Mouse (Mus musculus): ENCODE results near the gene Rps28. TPM values are rescaled to one million over a fixed set of nuclear protein-coding genes. Genes with fewer than 3 reads are reported as not detected.
"Not testable (repeated sequence)": the region's sequence is repeated elsewhere in the genome, so short reads cannot be mapped to it uniquely, and the experiment has no call there.

Gene Rps28
- polyA plus RNA-seq (2015; fragmentation: Nextera tagmentation; extraction: Ambion mirVana): 888 and 917 TPM in 2 replicates

DNA sequence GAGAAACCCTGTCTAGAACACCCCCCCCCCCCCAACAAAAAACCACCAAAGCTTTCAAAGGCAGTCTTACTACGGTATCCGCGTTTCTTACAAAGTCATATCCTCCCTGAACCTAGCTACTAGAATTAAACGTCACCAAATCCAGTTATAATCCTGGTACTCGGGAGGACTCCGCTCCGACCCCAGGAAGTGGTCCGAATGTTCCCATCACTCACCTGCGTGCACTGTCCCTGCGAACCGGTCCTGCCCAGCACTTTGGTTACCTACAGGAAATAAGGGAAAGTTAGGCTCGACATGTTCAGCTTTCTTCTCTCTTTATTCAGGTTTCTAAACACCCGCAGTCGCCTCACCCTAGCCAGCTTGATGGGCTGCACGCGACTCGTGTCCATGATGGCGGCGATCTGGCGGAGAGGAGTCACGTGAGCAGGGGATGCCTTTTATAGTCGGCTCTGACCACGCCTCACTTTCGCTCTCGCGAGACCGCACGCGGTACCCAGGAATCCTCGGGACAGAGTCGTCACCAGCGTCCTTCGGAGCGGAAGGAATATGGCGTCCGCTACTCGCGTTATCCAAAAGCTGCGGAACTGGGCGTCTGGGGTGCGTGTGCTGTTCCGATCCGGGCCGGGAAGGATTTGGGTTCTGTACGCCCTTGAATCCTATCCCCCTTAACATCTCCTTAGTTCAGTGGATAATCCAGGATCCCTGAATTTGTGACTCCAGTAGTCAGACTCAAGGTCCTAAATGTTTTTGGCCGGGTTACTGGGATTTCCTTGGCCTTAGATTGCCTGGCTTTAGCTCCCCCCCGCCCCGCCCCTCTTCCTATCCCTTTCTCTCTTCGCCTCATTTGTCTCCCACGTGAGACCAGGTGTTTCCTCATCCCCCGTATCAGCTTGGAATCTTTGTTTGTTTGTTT, at the start of gene Rps28, which contains the start of gene Ndufa7:
Gene Rps28 (minus strand): TSS at position 479 of the 913 bp plus-strand sequence.
Gene Ndufa7 (plus strand): TSS at position 489 of the 913 bp plus-strand sequence.
- peaks cover 27% of the 10 kb centered on the region for H3K4me1 ChIP-seq
- peak; percentile 91 for ATAC-seq (ENCODE audit: insufficient read depth, low FRiP score, low read depth)
- WGBS: under 1% methylated on average over 51 of the region's 51 CpGs
- H3K4me2 ChIP-seq: peak within 1 kb of the TSS; percentile 84
- peak within 1 kb of the TSS; percentile 84 for H3K27ac ChIP-seq
- peaks cover 40% of the 10 kb centered on the region for H3K36me3 ChIP-seq
- no peaks in the 10 kb centered on the region for H3K27me3 ChIP-seq (replicated peaks)
- no peaks in the 10 kb centered on the region for H3K9me3 ChIP-seq
- H3K4me3 ChIP-seq (replicated peaks): peak within 1 kb of the TSS; percentile 70
- peak within 1 kb of the TSS; percentile 73 for H3K9ac ChIP-seq

DNA sequence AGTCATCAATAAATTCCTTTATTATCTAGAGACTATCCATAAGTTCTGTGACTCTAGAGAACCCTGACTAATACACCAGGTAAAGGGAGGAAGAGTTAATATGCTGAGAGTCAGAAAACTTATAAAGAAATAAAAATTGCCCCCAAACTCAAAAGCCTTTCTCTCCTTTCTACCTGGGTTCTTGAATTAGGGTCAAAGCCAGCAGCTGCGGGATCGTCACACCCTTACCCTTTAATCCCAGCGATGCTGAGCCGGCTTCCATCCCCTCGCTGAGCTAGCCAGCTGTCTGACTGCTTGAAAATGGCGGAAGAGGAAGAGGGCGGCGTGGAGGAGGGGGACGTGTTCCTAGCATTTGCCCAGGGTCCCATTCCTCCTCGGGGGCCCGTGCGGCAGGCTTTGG, 49.2 kb upstream of the Rps28 start, which contains the start of gene Gm7029:
Gene Gm7029 (plus strand): TSS at position 301 of the 400 bp plus-strand sequence.
- not testable (repeated sequence) for H3K9me3 ChIP-seq; H3K4me1 ChIP-seq; ATAC-seq (ENCODE audit: insufficient read depth, low FRiP score, low read depth); H3K36me3 ChIP-seq; H3K9ac ChIP-seq; H3K27me3 ChIP-seq (replicated peaks); H3K27ac ChIP-seq; H3K4me3 ChIP-seq (replicated peaks); H3K4me2 ChIP-seq
- 87% methylated on average over 3 of the region's 12 CpGs for WGBS

DNA sequence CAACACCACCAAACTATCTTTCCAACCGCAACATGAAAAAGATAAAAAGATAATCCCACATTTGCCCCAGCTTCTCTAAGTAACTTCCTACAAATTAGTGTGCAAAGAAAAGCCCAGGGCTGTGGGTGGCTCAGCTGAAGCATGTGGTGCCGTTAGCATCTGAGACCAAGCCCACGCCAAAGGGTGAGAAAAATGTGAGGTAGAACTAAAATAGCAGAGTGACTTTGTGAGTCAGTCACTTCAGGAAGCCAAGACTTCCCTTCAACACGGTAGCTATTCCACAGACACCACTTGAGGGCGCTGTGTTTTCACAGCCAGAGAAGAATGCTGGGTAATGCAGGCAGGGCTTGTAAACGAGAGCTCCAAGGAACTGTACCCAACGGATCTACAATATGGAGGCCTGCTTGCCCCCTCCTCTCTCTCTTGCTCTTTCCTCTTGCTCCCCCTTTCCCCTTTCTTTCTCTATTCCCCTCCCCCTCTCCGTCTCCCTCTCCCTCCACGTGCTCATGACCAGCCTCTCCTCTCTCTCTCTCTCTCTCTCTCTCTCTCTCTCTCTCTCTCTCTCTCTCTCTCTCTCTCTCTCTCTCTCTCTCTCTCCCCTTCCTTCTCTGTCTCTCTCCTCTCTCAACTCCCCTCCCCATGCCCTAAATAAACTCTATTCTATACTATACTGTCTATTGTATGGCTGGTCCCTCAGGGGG, 41.1 kb upstream of the Rps28 start:
- Histone ChIP-seq H3K9ac (no peak overlapping the region), H3K4me2 (no peak overlapping the region), H3K9me3 (no peaks in the 10 kb centered on the region), H3K27ac (no peak overlapping the region), H3K36me3 (no peaks in the 10 kb centered on the region), H3K4me3 (replicated peaks) (no peak overlapping the region), H3K4me1 (no peaks in the 10 kb centered on the region), H3K27me3 (replicated peaks) (no peaks in the 10 kb centered on the region)
- WGBS: 36% methylated on average over 8 of the region's 9 CpGs
- ATAC-seq (ENCODE audit: insufficient read depth, low FRiP score, low read depth): no peak

DNA sequence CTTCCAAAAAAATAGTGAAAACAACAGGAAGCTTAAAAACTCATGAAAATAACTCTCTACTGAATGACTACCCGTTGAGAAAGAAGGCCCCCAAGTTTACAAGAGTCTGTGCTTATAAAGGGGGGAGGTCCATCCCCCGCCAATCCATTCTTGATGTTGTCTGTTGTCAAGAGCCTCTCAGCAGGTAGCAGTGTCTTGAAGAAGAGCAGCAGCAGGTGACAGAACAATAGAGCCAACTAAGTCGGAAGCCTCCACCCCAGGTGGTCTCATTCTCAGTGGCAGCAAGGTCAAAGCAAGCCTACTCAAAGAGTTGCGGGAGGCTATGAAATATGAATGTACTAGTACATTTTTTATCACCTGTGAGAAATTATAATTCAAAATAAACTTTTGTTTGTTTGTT, 33.5 kb upstream of the Rps28 start:
- 82% methylated on average over 4 of the region's 4 CpGs for WGBS

DNA sequence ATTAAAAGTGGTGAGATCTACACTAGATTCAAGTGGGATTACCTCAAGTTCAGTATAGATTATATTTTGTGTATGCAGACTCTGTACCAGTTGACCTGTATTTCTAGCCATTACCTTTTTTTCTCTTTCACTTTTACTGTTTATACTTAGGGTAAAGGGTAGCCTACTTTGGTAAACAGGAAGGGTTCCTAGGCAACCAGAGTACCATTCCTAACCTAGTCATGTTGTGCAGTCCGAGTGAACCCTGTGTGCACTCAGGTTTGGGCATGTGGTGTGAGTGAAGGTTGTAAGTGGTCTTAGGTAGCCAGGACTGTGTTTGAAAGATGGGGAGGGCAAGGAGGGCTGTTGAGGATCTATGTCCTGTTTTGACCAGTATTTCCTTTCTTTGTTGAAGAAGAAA, 27.0 kb upstream of the Rps28 start:
- 43% methylated on average over 1 of the region's 1 CpGs for WGBS
- no peak overlapping the region for H3K4me2 ChIP-seq
- H3K4me1 ChIP-seq: no peaks in the 10 kb centered on the region
- 0 out of 2 replicates have a peak, but pooled peaks have one; percentile 53 for ATAC-seq (ENCODE audit: insufficient read depth, low FRiP score, low read depth)
- no peak overlapping the region for H3K9ac ChIP-seq
- H3K27ac ChIP-seq: no peak overlapping the region
- 0 out of 2 replicates have a peak, but pooled peaks cover 5% of the 10 kb centered on the region for H3K36me3 ChIP-seq
- no peaks in the 10 kb centered on the region for H3K27me3 ChIP-seq (replicated peaks)
- H3K9me3 ChIP-seq: no peaks in the 10 kb centered on the region
- H3K4me3 ChIP-seq (replicated peaks): no peak overlapping the region

More for the DNA sequence above, 33.5 kb upstream of the Rps28 start:
- Histone ChIP-seq H3K9ac (no peak overlapping the region), H3K27me3 (replicated peaks) (no peaks in the 10 kb centered on the region), H3K4me2 (no peak overlapping the region), H3K36me3 (no peaks in the 10 kb centered on the region), H3K27ac (no peak overlapping the region), H3K9me3 (no peaks in the 10 kb centered on the region), H3K4me3 (replicated peaks) (no peak overlapping the region), H3K4me1 (no peaks in the 10 kb centered on the region)
- no peak for ATAC-seq (ENCODE audit: insufficient read depth, low FRiP score, low read depth)

DNA sequence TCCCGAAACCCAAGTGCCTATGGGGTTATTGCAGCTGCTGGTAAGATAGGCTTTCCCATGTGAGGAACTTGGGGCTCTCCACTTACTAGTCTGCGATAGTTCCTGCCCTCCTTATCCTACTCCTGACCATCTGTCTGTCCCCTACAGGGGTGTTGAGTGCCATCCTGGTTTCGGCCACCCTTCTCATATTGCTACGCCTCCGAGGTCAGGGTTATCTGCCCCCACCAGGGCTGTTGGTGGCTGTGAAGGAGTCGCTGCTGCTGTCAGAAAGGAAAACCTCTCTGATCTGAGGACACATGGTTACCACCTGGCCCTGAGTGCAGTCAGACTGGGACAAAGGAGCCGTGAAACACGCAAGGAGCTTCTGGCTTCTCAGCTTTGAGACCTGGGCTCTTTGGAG, 23.8 kb upstream of the Rps28 start:
- no peak for ATAC-seq (ENCODE audit: insufficient read depth, low FRiP score, low read depth)
- 88% methylated on average over 8 of the region's 8 CpGs for WGBS
- Histone ChIP-seq H3K27ac (no peak overlapping the region), H3K4me1 (peaks cover 9% of the 10 kb centered on the region; the same call in 1 of the 2 replicates), H3K4me2 (no peak overlapping the region), H3K36me3 (0 out of 2 replicates have a peak, but pooled peaks cover 5% of the 10 kb centered on the region), H3K9me3 (no peaks in the 10 kb centered on the region), H3K4me3 (replicated peaks) (no peak overlapping the region), H3K9ac (no peak overlapping the region), H3K27me3 (replicated peaks) (no peaks in the 10 kb centered on the region)

DNA sequence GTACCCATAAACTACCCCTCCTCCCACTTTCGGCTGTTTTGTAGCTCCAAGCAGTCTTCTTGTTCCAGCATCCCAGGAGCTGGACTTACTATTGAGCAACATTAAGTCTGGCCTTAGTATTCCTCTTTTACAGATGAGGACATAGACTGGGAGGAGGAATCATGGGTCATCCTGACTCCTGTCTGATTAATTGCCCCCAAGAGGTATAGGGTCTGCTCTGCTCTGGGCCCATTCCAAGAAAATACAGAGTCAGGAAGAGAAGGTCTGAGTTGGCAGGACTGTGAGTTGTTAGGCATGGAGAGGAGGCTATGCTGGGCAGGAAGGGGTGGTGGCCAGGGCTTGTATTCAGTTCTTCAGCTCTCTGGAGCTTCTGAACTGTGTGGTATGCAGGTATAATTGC, 19.8 kb upstream of the Rps28 start:
- Histone ChIP-seq H3K27me3 (replicated peaks) (no peaks in the 10 kb centered on the region), H3K9ac (no peak overlapping the region), H3K4me1 (peaks cover 9% of the 10 kb centered on the region; the same call in 1 of the 2 replicates), H3K4me2 (peak overlapping the region; percentile 14; the same call in 1 of the 2 replicates), H3K27ac (no peak overlapping the region), H3K4me3 (replicated peaks) (no peak overlapping the region), H3K9me3 (no peaks in the 10 kb centered on the region), H3K36me3 (0 out of 2 replicates have a peak, but pooled peaks cover 5% of the 10 kb centered on the region)
- no peak for ATAC-seq (ENCODE audit: insufficient read depth, low FRiP score, low read depth)
- 79% methylated on average over 1 of the region's 1 CpGs for WGBS

DNA sequence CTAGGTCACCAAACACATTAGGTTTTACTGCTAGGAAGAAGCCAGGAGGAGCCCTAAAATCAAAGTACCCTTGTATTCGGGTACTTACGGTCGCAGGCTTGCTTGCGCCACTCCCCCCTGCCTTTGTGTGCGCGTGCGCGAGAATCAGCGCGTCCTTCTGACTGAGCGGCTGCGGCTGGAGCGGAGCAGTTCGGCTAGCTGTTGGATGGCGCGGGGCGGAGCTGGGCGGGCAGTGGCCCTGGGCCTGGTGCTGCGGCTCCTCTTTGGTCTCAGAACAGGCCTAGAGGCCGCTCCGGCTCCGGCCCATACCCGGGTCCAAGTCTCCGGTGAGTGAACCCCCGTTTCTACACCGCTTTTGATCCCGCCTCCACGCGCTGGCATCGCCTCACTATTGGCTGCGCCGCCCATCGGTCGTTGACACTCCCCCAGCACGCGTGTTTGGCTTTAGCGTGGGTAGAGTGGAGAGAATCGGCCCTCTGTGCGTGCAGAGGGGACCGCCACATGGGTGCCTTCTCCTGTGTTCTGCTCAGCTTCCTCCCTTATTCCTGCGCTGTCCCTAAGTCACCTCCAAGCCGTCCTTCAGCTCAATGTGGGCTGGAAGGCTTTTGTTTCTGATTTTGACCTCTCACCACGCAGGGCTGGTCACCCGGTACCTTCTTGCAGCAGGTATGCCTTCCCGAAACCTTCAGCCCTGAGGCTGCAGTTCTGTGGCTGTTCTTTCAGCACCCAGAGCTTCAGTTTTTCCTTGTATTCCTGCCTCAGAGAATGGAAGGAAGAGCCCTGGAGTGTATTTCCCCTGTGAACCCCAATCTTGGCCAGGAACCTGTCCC, 18.8 kb upstream of the Rps28 start, which contains the start of gene Cd320:
Gene Cd320 (plus strand): TSS at position 126 of the 830 bp plus-strand sequence.
- peak; percentile 89 for ATAC-seq (ENCODE audit: insufficient read depth, low FRiP score, low read depth)
- H3K4me3 ChIP-seq (replicated peaks): peak within 1 kb of the TSS; percentile 90
- under 1% methylated on average over 45 of the region's 45 CpGs for WGBS
- peak within 1 kb of the TSS; percentile 35; the same call in 1 of the 2 replicates for H3K9ac ChIP-seq
- peak within 1 kb of the TSS; percentile 83 for H3K4me2 ChIP-seq
- no peaks in the 10 kb centered on the region for H3K27me3 ChIP-seq (replicated peaks)
- peaks cover 6% of the 10 kb centered on the region for H3K36me3 ChIP-seq
- no peaks in the 10 kb centered on the region for H3K9me3 ChIP-seq
- peaks cover 9% of the 10 kb centered on the region; the same call in 1 of the 2 replicates for H3K4me1 ChIP-seq
- peak within 1 kb of the TSS; percentile 67 for H3K27ac ChIP-seq

DNA sequence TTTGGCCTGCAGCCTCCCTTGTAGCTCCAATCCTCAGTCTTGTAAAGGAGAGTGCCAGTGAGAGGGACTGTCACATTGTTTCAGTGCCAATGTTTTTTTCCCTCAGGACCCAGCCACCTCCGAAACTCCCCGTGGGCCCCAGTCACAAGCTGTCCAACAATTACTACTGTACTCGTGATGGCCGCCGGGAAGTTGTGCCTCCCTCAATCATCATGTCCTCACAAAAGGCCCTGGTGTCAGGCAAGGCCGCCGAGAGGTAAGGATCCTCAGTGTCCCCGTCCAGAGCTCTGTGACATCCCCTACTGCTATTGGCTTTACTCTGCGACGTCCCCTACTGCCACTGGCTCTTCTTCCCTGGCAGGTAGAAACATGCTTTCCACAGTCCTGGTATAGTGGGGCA, 5.2 kb upstream of the Rps28 start:
- no peaks in the 10 kb centered on the region for H3K27me3 ChIP-seq (replicated peaks)
- H3K9me3 ChIP-seq: no peaks in the 10 kb centered on the region
- no peak overlapping the region for H3K4me3 ChIP-seq (replicated peaks)
- H3K9ac ChIP-seq: no peak overlapping the region
- peaks cover 34% of the 10 kb centered on the region for H3K36me3 ChIP-seq
- no peak overlapping the region for H3K4me2 ChIP-seq
- 91% methylated on average over 10 of the region's 10 CpGs for WGBS
- H3K27ac ChIP-seq: 0 out of 2 replicates have a peak overlapping the region, but pooled peaks have one; percentile 23
- H3K4me1 ChIP-seq: peaks cover 9% of the 10 kb centered on the region
- ATAC-seq (ENCODE audit: insufficient read depth, low FRiP score, low read depth): no peak

DNA sequence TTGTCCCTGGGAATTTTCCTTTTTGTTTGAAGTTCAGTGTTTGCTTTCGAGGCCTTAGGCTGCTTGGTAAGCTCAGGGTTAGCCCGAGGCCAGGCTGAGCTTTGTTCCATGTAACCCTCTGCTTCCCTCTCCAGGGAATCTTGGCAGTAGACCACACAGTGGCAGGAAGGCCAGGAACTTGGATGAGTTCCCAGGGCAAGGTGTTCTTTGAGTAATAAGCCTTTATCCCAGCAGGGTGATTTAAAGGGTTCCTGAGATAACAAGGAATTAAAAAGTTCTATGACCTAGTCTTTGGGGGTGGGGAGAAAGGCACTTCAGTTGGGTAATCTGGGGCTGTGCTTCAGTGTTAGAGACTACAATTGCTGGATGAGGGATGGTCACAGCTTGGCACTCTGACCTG, 4.5 kb upstream of the Rps28 start:
- Histone ChIP-seq H3K27ac (0 out of 2 replicates have a peak overlapping the region, but pooled peaks have one; percentile 23), H3K9ac (no peak overlapping the region), H3K4me1 (peaks cover 9% of the 10 kb centered on the region), H3K4me3 (replicated peaks) (no peak overlapping the region), H3K36me3 (peaks cover 34% of the 10 kb centered on the region), H3K4me2 (no peak overlapping the region), H3K9me3 (no peaks in the 10 kb centered on the region), H3K27me3 (replicated peaks) (no peaks in the 10 kb centered on the region)
- peak; percentile 33; the same call in 1 of the 2 replicates for ATAC-seq (ENCODE audit: insufficient read depth, low FRiP score, low read depth)
- WGBS: 51% methylated on average over 2 of the region's 2 CpGs

DNA sequence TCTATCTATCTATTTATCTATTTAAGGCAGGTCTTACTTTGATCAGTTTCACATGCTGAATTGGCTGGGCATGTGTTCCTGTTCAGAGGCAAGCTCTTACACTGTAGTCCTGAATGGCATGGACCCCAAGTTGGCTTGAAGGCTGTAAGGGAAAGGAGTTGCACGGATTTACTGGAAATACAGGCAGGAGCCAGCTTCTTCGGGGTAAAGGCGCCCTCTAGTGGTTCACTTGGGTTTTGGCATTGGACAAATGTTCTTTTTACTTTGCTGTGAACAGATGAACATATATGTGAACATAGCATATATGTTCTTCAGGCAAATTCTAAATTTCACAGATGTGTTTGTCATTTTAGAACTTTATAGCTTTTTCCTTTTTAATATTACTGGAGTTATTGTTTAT, 2.5 kb upstream of the Rps28 start:
- peaks cover 33% of the 10 kb centered on the region for H3K36me3 ChIP-seq
- H3K4me1 ChIP-seq: peaks cover 27% of the 10 kb centered on the region
- ATAC-seq (ENCODE audit: insufficient read depth, low FRiP score, low read depth): no peak
- no peaks in the 10 kb centered on the region for H3K9me3 ChIP-seq
- no peaks in the 10 kb centered on the region for H3K27me3 ChIP-seq (replicated peaks)
- under 1% methylated on average over 3 of the region's 3 CpGs for WGBS
- H3K9ac ChIP-seq: no peak overlapping the region
- no peak overlapping the region for H3K4me3 ChIP-seq (replicated peaks)
- H3K27ac ChIP-seq: no peak overlapping the region
- no peak overlapping the region for H3K4me2 ChIP-seq

All from stomach, embryonic 15.5 days (tissue).